Mouse (Mus musculus) liver, embryonic 14.5 days (tissue): ENCODE data around the gene Pde4b. TPM values are rescaled to one million over a fixed set of nuclear protein-coding genes. Genes with fewer than 3 reads are reported as not detected.

Experiments used
- ATAC-seq: fragments of 200-750 bp; cut with Nextera tagmentation; 2 replicates; pipeline ENCODE4 v1.8.0; 2017; ENCODE audit warnings: moderate number of reproducible peaks, mild to moderate bottlenecking, moderate library complexity; ENCODE audit not compliant: insufficient read depth
- DNase-seq, 3 experiments: peaks; one replicate each; pipeline ENCODE4 v3.0.0-alpha.2; 2012 to 2013; ENCODE audit warnings: low read depth in 3 of 3, low spot score in 3 of 3
- H3K27ac ChIP-seq: fragments of 300-500 bp; sonication (generic); 2 replicates; pipeline ENCODE4 v1.5.1; 2014; ENCODE audit warnings: moderate library complexity, mild to moderate bottlenecking, control low read depth, inconsistent platforms
- H3K27me3 ChIP-seq: fragments of 300-500 bp; sonication (generic); 2 replicates; pipeline ENCODE4 v1.6.1; 2014; ENCODE audit warnings: mild to moderate bottlenecking, low read length, moderate library complexity; ENCODE audit not compliant: control insufficient read depth, insufficient read depth
- H3K36me3 ChIP-seq: fragments of 300-500 bp; sonication (generic); replicated peaks from 2 replicates; pipeline ENCODE4 v1.6.1; 2014; ENCODE audit warnings: low read depth; ENCODE audit not compliant: control insufficient read depth, insufficient read depth
- H3K4me1 ChIP-seq, 2 experiments: fragments of 200-500 bp in 1 of 2; fragments of 300-500 bp in 1 of 2; sonication (generic) in 1 of 2; replicated peaks; 2 replicates each; pipeline ENCODE4 v1.6.1; 2012 to 2014; ENCODE audit warnings: antibody characterized with exemption in 1 of 2, inconsistent platforms in 1 of 2, low read length in 1 of 2; ENCODE audit not compliant: control insufficient read depth in 2 of 2, insufficient read depth in 2 of 2
- H3K4me2 ChIP-seq: fragments of 300-500 bp; sonication (generic); 2 replicates; pipeline ENCODE4 v1.6.1; 2014; ENCODE audit warnings: low read depth, mild to moderate bottlenecking, control low read depth, moderate library complexity
- H3K4me3 ChIP-seq, 2 experiments: fragments of 200-500 bp in 1 of 2; fragments of 300-500 bp in 1 of 2; sonication (generic) in 1 of 2; 2 replicates each; pipeline ENCODE4 v1.5.1; 2012 to 2014; ENCODE audit warnings: low read depth in 2 of 2, low read length in 2 of 2, mild to moderate bottlenecking in 2 of 2, control low read depth in 1 of 2, inconsistent platforms in 1 of 2, moderate library complexity in 1 of 2; ENCODE audit not compliant: insufficient read depth in 1 of 2
- H3K9ac ChIP-seq: fragments of 300-500 bp; sonication (generic); replicated peaks from 2 replicates; pipeline ENCODE4 v1.6.1; 2014; ENCODE audit warnings: mild to moderate bottlenecking, control low read depth, moderate library complexity
- H3K9me3 ChIP-seq: fragments of 300-500 bp; sonication (generic); 2 replicates; pipeline ENCODE4 v1.6.1; 2016; ENCODE audit warnings: low read length, mixed read lengths; ENCODE audit not compliant: control insufficient read depth
- CTCF ChIP-seq: IDR thresholded peaks from 2 replicates; pipeline ENCODE4 v1.5.1; 2016; ENCODE audit warnings: antibody characterized with exemption, low read depth, control low read depth
- EP300 ChIP-seq: IDR thresholded peaks from 2 replicates; pipeline ENCODE4 v1.6.1; 2016; ENCODE audit warnings: antibody characterized with exemption, low read depth
- WGBS: fragments of 180-500 bp; shearing (Covaris S2); extraction: QIAGEN DNeasy Blood & Tissue Kit; methylation state at CpG from one replicate; pipeline ENCODE4 v1.1.7; 2014; ENCODE audit not compliant: insufficient replicate concordance; 5-methylcytosine and 5-hydroxymethylcytosine counted together
- polyA plus RNA-seq, 2 experiments: library from polyadenylated mRNA; depleted of rRNA in 1 of 2; stranded (reverse) in 1 of 2; unstranded in 1 of 2; fragments of >200 nt; fragmentation: Nextera tagmentation in 1 of 2; extraction: Ambion mirVana in 1 of 2; gene quantifications; 2 replicates each; pipeline versions ENCODE4 v1.2.1 to v1.2.3; 2012 to 2014

Pde4b gene
- polyA plus RNA-seq, 2 experiments = 1.5 to 2.3 TPM

DNA sequence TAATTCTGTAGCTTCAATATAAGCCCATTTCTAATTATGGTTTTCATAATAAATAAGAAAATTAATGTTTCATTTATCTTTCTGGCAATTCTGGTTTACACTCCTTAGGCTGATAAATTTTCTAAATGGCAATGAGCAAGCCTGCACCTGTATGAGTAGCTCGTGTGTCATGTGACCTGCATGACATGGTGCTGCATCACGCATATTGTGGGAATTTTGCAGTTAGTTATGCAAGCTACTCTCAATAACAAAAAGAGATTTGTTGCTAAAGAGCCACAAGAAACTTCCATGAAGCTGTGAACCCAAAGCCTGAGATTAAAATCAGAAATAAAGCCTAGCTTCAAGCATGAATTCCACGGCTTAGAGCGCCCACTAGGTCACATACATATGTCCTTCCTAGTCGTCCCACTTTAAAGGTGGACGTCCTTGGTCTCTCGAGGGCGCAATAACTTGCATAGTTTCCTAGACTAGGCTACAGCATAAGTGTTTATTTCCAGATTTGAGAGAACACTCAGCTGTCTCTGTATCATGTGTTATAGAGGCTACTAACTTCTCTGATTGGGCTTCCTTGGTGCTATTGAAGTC is 494.9 kb downstream of the Pde4b start:
- peaks cover 0 to 21% of the 10 kb centered on the region in 2 experiments; a peak in 3 of 4 replicates for H3K4me1 ChIP-seq
- ATAC-seq (no peak), DNase-seq (no peak)
- no peaks in the 10 kb centered on the region for H3K9me3 ChIP-seq
- WGBS = 78% methylated on average over 8 of the region's 8 CpGs
- no peak overlapping the region for H3K27ac ChIP-seq
- H3K4me3 ChIP-seq = no peak overlapping the region
- no peak for TF ChIP-seq CTCF
- no peak for TF ChIP-seq EP300
- H3K4me2 ChIP-seq = no peak overlapping the region
- H3K36me3 ChIP-seq = no peaks in the 10 kb centered on the region
- no peak overlapping the region for H3K9ac ChIP-seq
- H3K27me3 ChIP-seq = no peaks in the 10 kb centered on the region

DNA sequence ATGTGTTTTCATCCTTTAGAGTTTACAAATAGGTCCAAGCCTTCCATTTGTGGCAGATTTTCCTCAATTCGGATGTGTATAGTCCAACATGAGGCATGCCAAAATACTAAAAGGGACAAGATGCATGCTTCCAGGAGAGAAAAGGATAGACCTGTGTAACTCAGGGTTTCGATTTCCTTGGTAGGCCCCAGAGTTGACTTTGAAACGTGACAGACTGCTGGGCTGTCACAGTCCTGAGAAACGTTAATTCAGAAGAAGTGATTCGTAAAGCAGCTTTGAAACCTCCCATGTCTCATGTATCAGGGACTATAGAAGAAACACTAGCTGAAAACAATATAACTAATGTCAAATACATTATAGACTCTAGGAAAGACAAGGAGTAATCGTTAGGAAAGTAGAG is 495.6 kb downstream of the Pde4b start:
- Histone ChIP-seq H3K27me3 (no peaks in the 10 kb centered on the region), H3K27ac (no peak overlapping the region), H3K9ac (no peak overlapping the region), H3K4me2 (no peak overlapping the region), H3K36me3 (no peaks in the 10 kb centered on the region), H3K9me3 (no peaks in the 10 kb centered on the region), H3K4me3 (no peak overlapping the region), H3K4me1 (peaks cover 0 to 18% of the 10 kb centered on the region in 2 experiments; a peak in 3 of 4 replicates)
- DNase-seq = no peak
- 61% methylated on average over 6 of the region's 6 CpGs for whole genome bisulfite sequencing
- no peak for ATAC-seq
- no peak for TF ChIP-seq CTCF

DNA sequence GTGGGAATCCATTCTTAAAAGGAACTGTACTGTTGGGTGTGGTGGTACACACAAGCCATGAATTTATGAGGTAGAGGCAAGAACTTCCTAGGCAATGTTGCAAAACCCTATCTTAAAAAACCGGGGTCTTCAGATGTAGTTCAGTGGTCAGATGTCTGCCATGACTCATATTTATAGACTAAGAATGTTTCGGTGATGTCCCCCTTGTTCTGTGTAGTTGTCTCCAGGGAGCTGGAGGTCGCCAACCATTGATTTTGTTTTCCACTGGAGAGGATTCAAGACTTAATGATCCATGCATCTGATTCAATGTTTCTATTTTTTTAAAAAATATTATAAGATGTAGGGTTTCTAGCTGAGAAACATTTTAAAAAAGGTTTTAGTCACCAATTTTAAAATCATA is 496.1 kb downstream of the Pde4b start:
- no peaks in the 10 kb centered on the region for H3K9me3 ChIP-seq
- ATAC-seq (no peak), DNase-seq (no peak)
- peaks cover 0 to 18% of the 10 kb centered on the region in 2 experiments; a peak in 3 of 4 replicates for H3K4me1 ChIP-seq
- TF ChIP-seq EP300 (no peak), CTCF (no peak)
- no peak overlapping the region for H3K9ac ChIP-seq
- H3K4me2 ChIP-seq = no peak overlapping the region
- no peaks in the 10 kb centered on the region for H3K36me3 ChIP-seq
- WGBS = 53% methylated on average over 3 of the region's 3 CpGs
- H3K4me3 ChIP-seq = no peak overlapping the region
- no peak overlapping the region for H3K27ac ChIP-seq
- no peaks in the 10 kb centered on the region for H3K27me3 ChIP-seq

DNA sequence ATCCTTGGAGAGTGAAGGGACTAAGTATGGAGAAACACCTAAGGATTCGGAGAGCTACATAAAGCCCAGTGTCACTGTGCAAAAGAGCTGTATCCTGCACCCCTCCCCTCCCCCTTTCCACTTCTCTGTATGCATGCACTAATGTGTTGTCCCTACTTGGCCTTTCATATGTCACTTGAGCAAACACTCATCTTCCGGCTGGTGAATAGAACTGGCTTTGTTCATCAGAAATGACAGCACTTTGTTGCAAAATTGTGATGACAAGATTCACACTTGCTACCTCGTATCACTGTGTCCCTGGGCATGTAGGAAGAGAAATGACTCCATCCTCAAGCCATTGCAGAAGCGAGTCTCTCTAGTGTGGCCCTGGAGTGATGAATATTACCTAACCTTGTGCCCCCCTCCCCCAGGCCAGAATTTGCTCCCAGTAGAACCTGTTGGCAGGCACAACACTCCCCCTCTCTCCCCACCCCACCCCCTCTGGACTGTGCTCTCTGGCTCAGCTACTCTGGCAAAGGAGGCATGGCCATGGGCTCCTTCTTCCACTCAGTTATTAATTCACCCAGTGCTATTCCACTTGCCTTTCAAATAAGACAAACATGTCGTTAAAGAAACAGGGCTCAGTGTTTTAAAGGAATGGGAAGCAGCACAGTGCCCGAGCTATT is 497.4 kb downstream of the Pde4b start:
- H3K9me3 ChIP-seq = no peaks in the 10 kb centered on the region
- 50% methylated on average over 6 of the region's 6 CpGs for WGBS
- H3K27me3 ChIP-seq = no peaks in the 10 kb centered on the region
- no peak overlapping the region for H3K27ac ChIP-seq
- H3K4me3 ChIP-seq = no peak overlapping the region
- TF ChIP-seq EP300 = no peak
- TF ChIP-seq CTCF = no peak
- H3K4me2 ChIP-seq = no peak overlapping the region
- H3K9ac ChIP-seq = no peak overlapping the region
- H3K4me1 ChIP-seq = peaks cover 0 to 15% of the 10 kb centered on the region in 2 experiments; a peak in 3 of 4 replicates
- no peak for DNase-seq
- 0 out of 2 replicates have a peak, but pooled peaks have one; percentile 15 for ATAC-seq
- no peaks in the 10 kb centered on the region for H3K36me3 ChIP-seq

DNA sequence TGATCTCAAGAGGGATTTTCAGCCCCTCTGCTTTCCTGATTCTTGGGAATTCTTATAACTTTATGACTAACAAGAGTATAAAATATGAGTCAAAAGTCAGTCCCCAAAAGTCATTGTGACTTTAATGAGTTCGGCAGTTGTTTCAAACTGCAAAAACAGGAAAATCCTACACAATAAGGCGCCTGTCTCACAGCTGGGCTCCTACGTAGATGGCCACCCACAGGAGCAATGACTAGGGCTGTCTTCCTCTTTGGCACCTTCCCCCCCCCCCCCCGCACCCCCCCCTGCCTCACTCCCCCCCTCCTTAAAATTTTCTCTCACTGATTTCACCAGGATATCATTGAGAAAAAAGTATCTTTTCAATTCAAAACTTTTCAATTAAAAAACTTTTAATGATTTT is 498.2 kb downstream of the Pde4b start:
- Histone ChIP-seq H3K36me3 (no peaks in the 10 kb centered on the region), H3K9me3 (no peaks in the 10 kb centered on the region), H3K9ac (no peak overlapping the region), H3K4me1 (peaks cover 0 to 9% of the 10 kb centered on the region in 2 experiments; a peak in 3 of 4 replicates), H3K4me3 (no peak overlapping the region), H3K27me3 (no peaks in the 10 kb centered on the region), H3K27ac (no peak overlapping the region), H3K4me2 (no peak overlapping the region)
- ATAC-seq (no peak), DNase-seq (no peak)
- 63% methylated on average over 3 of the region's 4 CpGs for WGBS
- TF ChIP-seq EP300 = no peak
- no peak for TF ChIP-seq CTCF
